In the genomic region with DNA sequence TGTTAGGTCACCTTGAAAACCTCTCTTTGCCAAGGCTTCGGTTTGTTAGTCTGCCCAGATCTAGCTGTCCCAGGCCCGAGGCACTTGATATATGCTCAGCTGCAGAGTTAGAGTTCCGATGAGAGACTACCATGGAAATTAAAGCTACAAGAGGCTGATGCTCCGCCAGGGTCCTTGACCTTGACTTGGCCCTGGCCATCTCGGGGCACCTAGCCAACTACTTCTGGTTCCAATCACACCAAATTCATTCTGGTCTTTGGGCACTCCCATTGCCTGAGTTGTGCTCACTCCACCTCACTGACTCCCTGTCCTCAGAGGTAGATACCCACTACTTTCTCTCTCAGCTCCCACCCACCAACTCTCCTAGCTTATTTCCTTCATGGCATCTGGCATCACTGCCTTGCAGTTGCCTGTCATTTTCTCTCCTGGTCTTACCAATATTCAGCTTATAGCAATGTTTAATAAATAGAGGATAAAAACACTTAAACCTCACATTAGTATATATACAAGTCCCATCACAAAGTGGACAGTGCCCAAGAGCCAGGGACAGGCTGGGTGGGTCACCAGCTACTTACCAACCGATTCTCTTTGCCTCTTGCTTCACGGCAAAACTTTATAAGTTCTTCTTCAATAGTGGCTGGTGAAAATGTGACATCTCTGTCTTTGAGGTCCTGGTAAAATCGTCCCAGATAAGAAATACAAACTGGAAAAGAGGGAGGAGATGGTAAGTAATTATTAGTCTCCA, we compare ENCODE assay signal across 8 mouse cellular contexts. TPM values are rescaled to one million over a fixed set of nuclear protein-coding genes. Genes with fewer than 3 reads are reported as not detected.
DNase-seq lines count a peak whose midpoint lies in the region; ATAC-seq and TF ChIP-seq lines count a peak whose summit lies in the region.

No protein-coding gene starts in this region.

- peaks cover 39% of the 10 kb centered on the region for H3K36me3 ChIP-seq in hindbrain, embryonic 13.5 days
- peaks cover 28% of the 10 kb centered on the region for H3K36me3 ChIP-seq in liver, embryonic 14.5 days (replicated peaks; ENCODE audit: control insufficient read depth, insufficient read depth, low read depth)

- H3K4me2 ChIP-seq in hindbrain, embryonic 13.5 days = peak overlapping the region; percentile 83
- peak overlapping the region; percentile 92 for H3K4me2 ChIP-seq in liver, embryonic 14.5 days (ENCODE audit: low read depth)

- H3K9ac ChIP-seq in hindbrain, embryonic 13.5 days = peak overlapping the region; percentile 96
- peak overlapping the region; percentile 95 for H3K9ac ChIP-seq in liver, embryonic 14.5 days (replicated peaks)

- peaks cover 52% of the 10 kb centered on the region for H3K4me1 ChIP-seq in hindbrain, embryonic 13.5 days (replicated peaks)
- peaks cover 11 to 26% of the 10 kb centered on the region in 2 experiments for H3K4me1 ChIP-seq in liver, embryonic 14.5 days (replicated peaks; ENCODE audit: control insufficient read depth in 2 of 2, insufficient read depth in 2 of 2, low read length in 1 of 2)

- H3K27ac ChIP-seq in hindbrain, embryonic 13.5 days = no peak overlapping the region
- H3K27ac ChIP-seq in liver, embryonic 14.5 days = no peak overlapping the region; the same call in 1 of the 2 replicates

- no peak for ATAC-seq in hindbrain, embryonic 13.5 days (ENCODE audit: low FRiP score)
- ATAC-seq in liver, embryonic 14.5 days (ENCODE audit: insufficient read depth) = no peak
- ATAC-seq in frontal cortex, adult (ENCODE audit: low TSS enrichment) = no peak

- peak; percentile 26 for DNase-seq in kidney, adult 11 months
- no peak for DNase-seq in kidney, postnatal 4 days
- peak; percentile 64 for DNase-seq in cerebellum, adult 9-11 months
- DNase-seq in liver, embryonic 14.5 days (ENCODE audit: low read depth in 3 of 3, low spot score in 3 of 3) = no peak
- no peak for DNase-seq in frontal cortex, postnatal 10 days (ENCODE audit: low spot score in 2 of 2)
- DNase-seq in frontal cortex, postnatal 36 days (ENCODE audit: low spot score in 2 of 2) = no peak

- peak overlapping the region; percentile 86 for H3K4me3 ChIP-seq in hindbrain, embryonic 13.5 days
- H3K4me3 ChIP-seq in liver, embryonic 14.5 days (ENCODE audit: insufficient read depth in 1 of 2, low read depth in 2 of 2, low read length in 2 of 2) = peak overlapping the region; percentile 84 to 95

- 68% methylated on average over 8 of the region's 8 CpGs for WGBS in hindbrain, embryonic 13.5 days
- WGBS in liver, embryonic 14.5 days (ENCODE audit: insufficient replicate concordance) = 69% methylated on average over 8 of the region's 8 CpGs

- no peaks in the 10 kb centered on the region for H3K27me3 ChIP-seq in hindbrain, embryonic 13.5 days
- no peaks in the 10 kb centered on the region for H3K27me3 ChIP-seq in liver, embryonic 14.5 days (ENCODE audit: control insufficient read depth, insufficient read depth, low read length)

- H3K9me3 ChIP-seq in hindbrain, embryonic 13.5 days = no peaks in the 10 kb centered on the region
- no peaks in the 10 kb centered on the region for H3K9me3 ChIP-seq in liver, embryonic 14.5 days (ENCODE audit: control insufficient read depth, low read length)

- no peak for TF ChIP-seq EP300 in liver, embryonic 14.5 days (IDR thresholded peaks at IDR 0.05; ENCODE audit: low read depth)

- TF ChIP-seq CTCF in liver, embryonic 14.5 days (IDR thresholded peaks at IDR 0.05; ENCODE audit: low read depth) = no peak

RNA-seq across cellular contexts. Expression of a gene that starts 1.1 kb away (rescaled TPM):
- 174 and 190 TPM in 2 replicates for polyA plus RNA-seq in hindbrain, embryonic 13.5 days (2015; fragmentation: Nextera tagmentation; extraction: Ambion mirVana)
- polyA plus RNA-seq in liver, embryonic 14.5 days (2012; rRNA removed) = 13.4 and 52.1 TPM in 2 replicates
- polyA plus RNA-seq in liver, embryonic 14.5 days (2014; fragmentation: Nextera tagmentation; extraction: Ambion mirVana) = 135 and 159 TPM in 2 replicates

RNA-seq across cellular contexts. Expression of a gene that starts 3.4 kb away (rescaled TPM):
- polyA plus RNA-seq in hindbrain, embryonic 13.5 days (2015; fragmentation: Nextera tagmentation; extraction: Ambion mirVana) = 14.2 and 16.5 TPM in 2 replicates
- 4.4 and 5.0 TPM in 2 replicates for polyA plus RNA-seq in liver, embryonic 14.5 days (2012; rRNA removed)
- polyA plus RNA-seq in liver, embryonic 14.5 days (2014; fragmentation: Nextera tagmentation; extraction: Ambion mirVana) = 4.7 and 5.2 TPM in 2 replicates

Comparison
In these comparisons a context has a peak if more than half of its experiments do, and no peak if none do; other contexts are left out.
1. DNase-seq: peak in kidney, adult 11 months (single experiment) and cerebellum, adult 9-11 months (single experiment); none in kidney, postnatal 4 days (0 of 2), liver, embryonic 14.5 days (0 of 3), frontal cortex, postnatal 10 days (0 of 2) and frontal cortex, postnatal 36 days (0 of 2).